Mouse (Mus musculus) heart, postnatal 14 days (tissue): ENCODE results near the gene Kcnd3. TPM values are rescaled to one million over a fixed set of nuclear protein-coding genes. Genes with fewer than 3 reads are reported as not detected.
A peak's percentile ranks its signal among the peaks of the same experiment; 100 is the strongest.

Experiments used
- DNase-seq, 2 experiments: peaks; one replicate each; pipeline ENCODE4 v3.0.0; 2021 to 2022
- intact Hi-C: fragments of 180-260 bp; cut with DNase I; formaldehyde crosslinking; loops from one replicate; pipeline ENCODE4 v1.15.1; 2025
- total RNA-seq, 2 experiments: library from RNA; stranded (reverse); gene quantifications; 2 replicates each; pipeline ENCODE4 v1.2.3; 2021

Gene Kcnd3
- total RNA-seq, 2 experiments from 2014 or later = 4.4 to 5.2 TPM

DNA sequence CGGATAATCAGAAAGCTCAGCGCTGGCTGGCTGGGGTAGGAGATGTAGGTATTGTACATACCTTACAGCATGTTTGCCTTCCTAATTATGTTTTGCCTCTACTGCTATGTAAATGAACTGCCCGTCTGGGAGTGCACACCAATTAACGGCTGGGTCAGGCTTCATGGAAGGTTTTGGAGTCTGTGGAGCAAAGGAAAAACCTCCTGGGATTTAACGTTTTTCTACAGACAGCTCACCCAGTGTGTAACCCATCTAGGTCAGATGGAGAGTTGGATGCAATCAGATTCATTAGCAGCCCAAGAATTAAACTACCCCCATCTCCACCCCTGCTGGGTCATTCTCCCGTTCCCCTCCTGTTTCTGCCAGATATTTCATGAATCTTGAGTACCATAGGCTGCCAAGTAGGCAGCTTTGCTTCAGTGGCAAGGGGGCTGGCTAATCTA, 117.2 kb downstream of the Kcnd3 start:
- intact Hi-C loops = no loop called here
- no peak for DNase-seq

GRCm38 (mm10) chr3:105569950-105570349, 117.8 kb downstream of the Kcnd3 start:
- no peak for DNase-seq

GRCm38 (mm10) chr3:105570818-105571217, 118.7 kb downstream of the Kcnd3 start:
- intact Hi-C loops = no loop called here
- DNase-seq = no peak

More at GRCm38 (mm10) chr3:105569950-105570349, 117.8 kb downstream of the Kcnd3 start:
- intact Hi-C loops = no loop called here

DNA sequence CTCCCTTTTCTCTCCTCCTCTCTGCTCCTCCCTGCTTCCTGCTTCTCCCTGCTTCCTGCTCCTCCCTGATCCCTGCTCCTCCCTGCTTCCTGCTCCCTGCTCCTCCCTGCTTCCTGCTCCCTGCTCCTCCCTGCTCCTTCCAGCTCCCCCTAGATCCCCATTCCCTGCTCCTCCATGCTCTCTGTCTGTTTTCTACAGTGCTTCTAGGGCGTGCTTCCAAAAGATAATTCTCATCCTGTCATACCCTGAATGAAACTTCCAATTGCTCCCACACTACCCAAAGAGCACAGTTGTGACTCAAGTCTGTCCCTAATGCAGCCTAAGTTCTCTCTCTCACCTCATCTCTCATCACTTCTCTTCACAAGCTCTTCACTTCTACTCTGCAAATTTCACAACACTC, 119.8 kb downstream of the Kcnd3 start:
- DNase-seq = no peak
- intact Hi-C loops = no loop called here

DNA sequence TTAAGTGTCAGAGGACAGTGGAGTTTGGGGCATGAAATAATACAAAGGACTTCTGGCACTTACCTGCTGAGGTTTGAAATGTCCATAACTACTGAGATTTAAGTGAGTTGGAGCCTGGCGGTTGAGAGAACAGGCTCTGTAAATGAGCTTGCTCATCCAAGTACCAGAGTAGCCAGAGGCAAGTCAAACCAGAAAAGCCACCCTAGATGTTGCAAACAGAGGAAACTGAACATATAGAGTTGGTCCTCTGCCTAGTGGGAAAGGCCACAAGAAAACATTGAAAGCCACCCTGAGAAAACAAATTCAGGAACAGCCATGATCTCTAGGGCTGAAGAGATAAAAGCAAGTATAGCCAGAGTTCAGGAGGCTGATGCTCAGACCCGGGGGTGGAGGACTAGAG, 121.0 kb downstream of the Kcnd3 start:
- intact Hi-C loops = no loop called here
- DNase-seq = no peak

DNA sequence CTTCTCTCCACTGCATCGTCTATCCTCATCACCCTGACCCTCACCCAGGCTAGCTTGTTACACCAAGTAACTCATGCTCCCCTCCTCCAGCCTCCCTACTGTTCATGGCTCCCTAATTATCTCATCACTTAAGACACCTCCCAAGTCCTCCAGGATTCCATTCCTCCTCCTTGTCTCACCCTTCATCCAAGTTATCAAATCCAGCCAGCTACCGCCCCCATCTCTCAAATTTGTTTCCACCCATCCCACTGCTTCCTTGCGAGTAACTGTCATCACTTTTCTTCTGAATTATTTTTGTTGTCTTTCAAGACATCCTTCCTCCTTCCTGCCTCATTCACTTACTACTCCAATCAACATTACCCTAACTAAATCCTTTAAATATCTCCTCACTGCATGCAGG, 126.2 kb downstream of the Kcnd3 start:
- intact Hi-C loops = no loop called here
- no peak for DNase-seq

DNA sequence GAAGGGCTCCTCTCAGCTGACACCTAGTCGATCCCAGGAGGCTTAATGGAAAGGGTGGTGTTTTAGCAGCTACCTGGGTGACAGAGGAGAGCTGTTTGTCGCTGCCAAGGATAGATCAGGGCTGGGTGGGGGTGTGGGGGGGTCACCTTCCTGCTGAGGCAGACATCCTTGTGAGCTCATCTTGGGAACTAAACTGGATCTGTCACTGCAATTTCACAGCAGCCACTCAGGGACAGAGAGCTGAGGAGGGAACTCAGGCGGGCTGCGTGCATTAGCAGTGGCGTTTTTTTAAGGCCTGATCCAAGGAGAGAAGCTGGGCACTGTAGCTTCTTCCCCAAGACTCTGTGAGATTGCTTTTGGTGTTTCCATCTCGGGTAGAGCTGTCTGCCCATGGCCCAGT, 129.0 kb downstream of the Kcnd3 start:
- DNase-seq = no peak
- intact Hi-C loops = no loop called here

DNA sequence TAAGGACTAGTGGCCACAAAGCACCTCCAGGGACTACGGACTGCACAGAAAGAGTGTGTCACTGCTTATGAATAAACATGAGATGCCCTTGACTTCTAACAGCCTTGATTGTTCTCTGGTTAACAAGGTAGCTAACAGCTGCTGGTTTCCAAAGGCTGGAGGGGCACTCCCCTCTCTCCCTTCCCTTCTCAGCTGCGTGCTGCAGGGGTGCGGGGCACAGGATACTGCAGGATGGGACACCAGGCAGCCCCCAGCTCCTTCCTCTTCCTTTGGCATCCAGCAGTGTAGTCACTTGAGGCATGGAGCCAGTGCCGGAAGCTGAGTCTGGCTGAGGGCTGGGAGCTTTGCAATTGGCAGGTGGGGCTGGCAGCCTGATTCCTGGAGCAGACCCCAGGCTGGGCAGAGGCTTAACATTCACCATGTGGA, 133.6 kb downstream of the Kcnd3 start:
- intact Hi-C loops = no loop called here
- peak in 1 of 2 experiments; percentile 8 for DNase-seq

DNA sequence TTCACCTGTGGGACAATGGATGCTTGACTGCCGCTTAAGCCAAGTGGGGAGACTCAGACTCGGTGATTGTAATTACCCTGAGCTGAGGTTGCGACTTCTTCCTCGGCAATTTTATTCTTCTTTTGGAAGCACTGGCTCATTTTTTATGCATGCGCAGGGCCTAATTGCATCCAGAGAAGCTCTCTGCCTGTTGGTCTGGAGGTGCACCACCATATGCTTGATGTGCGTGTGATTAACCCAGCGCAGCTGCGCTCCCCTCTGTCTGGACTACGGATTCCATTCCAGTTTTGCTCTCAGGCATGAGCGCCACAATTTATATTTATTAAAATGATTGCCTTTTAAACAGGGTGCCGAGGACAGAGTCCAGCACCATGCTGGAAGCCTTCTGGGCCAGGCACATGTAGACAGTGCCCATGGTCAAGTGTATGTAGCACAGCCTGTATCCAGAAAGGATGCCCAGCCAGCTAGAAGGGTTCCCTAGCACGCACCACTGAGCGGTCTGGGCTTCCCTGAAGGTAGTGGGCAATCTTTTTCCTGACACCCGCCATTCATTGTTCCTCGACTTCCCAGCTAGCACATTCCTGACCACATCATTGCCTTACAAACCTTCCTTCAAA, 138.0 kb downstream of the Kcnd3 start:
- DNase-seq = no peak
- intact Hi-C loops = no loop called here

DNA sequence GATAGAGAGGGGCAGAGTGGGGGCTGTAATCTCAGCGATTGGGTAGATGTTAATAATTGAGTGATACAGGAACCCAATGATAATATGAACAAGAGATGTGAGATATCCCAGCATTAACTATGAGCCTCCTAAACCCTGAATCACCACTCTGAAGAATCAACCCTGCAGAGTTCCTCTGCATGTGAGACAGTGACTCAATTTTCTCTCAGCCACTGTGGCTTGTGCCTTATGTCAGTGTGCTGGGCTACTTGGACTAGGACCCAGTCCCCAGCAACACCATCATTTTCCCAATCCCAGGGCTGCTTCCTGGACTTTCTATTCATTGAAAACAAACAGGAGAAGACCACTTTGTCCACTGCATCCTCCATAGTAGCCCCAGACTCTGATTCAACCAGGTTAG, 139.6 kb downstream of the Kcnd3 start:
- no peak for DNase-seq
- intact Hi-C loops = no loop called here

DNA sequence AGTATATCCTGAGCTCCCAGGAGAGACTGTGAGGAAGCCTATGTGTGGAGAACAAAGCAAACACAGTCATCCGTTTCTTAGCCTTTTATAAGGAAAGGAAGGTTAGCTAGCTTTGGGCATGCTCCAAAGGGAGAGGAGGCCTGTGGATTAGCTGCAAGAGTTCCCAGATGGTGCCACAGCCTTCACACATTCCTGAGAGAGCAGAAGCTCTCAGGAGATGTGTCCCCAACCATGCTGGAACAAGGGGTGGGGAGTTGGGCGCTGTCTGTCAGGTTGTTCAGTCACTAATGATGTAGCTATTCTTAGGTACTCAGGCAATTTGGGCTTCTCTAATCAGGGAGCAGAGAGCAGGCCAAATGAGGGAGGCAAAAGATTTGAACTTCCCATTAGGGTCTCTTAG, 140.1 kb downstream of the Kcnd3 start:
- DNase-seq = no peak
- intact Hi-C loops = no loop called here

- peak; percentile 30 to 49 for DNase-seq
- intact Hi-C loops = no loop called here
Measured at GRCm38 (mm10) chr3:105600483-105600882, 148.4 kb downstream of the Kcnd3 start.

DNA sequence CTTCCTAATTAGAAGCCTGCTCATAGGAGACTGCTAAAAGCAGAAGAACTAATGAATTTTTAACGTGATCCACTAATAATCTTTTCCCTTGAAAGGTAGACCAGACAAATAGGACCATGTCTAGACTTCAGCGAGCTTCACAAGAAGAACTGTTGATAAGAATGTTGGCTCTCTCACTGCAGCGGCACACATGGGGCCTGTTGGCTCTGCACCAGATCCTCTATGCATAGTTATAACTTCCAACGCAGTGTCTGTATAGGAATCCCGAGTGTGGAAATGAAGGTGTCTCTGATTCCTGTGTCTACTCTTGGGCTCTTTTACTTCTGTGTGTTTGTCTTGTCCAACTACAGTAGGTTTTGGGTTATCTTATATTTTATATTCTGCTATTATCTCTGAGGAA, 150.8 kb downstream of the Kcnd3 start:
- DNase-seq = no peak
- intact Hi-C loops = no loop called here

GRCm38 (mm10) chr3:105605726-105606125, 153.6 kb downstream of the Kcnd3 start:
- no peak for DNase-seq
- intact Hi-C loops = no loop called here

GRCm38 (mm10) chr3:105608857-105609256, 156.7 kb downstream of the Kcnd3 start:
- no peak for DNase-seq
- intact Hi-C loops = no loop called here

DNA sequence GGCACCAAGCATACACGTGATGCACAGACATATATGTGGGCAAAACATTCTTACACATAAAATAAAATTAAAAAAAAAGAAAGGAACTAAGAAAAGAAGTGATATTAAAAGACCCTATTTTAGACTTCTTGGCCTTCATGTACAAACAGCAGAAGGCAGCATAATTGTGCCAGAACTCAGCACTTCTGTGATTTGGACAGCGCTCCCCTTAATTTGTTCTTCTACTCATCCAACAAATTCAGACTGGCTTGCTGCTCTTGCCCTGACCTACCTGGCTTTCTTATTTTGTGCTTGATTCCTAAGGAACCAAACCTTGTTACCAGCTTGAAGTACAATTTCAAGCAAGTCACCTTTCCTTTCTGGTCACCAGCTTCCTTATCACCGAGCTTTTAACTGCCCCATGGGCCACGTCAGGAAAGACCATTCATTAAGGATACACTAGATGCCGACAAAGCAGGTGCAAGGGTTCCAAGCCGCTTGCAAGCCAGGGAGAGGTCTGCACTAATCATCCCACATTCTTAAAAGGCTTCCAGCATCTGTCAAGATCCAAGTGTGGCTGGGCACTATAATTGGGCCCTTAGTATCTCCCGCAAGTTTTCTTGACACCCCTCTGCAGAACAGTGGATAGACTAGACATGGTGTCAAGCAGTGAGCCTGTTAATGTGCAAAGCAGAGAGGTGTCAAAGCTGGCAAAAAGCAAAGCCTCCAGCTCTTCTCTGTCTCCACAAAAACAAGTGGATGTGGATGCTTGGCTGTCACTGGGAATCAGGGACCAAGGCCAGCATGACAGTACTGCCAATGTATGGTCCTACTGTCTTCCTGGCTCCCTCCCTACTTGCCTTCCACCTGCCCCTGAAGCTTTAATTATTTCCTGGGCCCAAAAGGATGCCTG, 159.6 kb downstream of the Kcnd3 start:
- DNase-seq = no peak
- intact Hi-C loops = no loop called here

DNA sequence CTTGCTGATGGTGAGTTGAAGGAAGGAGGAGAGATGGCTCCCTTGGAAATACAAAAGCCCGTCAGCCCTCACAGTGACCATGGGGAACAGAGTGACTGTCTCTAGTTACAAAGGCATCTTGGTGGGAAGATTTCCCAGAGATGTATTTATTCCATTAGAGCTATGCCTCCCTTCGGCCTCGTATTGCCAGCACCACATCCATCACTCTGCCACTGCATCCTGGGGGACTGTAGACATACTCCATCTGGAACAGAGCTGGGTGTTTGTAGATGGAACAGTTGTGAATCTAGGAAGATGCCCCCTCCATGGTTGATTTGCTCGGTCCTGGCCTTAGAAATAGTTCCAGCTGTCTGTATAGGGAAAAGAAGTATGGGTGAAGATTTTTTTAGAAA, 160.3 kb downstream of the Kcnd3 start:
- no peak for DNase-seq
- intact Hi-C loops = no loop called here

DNA sequence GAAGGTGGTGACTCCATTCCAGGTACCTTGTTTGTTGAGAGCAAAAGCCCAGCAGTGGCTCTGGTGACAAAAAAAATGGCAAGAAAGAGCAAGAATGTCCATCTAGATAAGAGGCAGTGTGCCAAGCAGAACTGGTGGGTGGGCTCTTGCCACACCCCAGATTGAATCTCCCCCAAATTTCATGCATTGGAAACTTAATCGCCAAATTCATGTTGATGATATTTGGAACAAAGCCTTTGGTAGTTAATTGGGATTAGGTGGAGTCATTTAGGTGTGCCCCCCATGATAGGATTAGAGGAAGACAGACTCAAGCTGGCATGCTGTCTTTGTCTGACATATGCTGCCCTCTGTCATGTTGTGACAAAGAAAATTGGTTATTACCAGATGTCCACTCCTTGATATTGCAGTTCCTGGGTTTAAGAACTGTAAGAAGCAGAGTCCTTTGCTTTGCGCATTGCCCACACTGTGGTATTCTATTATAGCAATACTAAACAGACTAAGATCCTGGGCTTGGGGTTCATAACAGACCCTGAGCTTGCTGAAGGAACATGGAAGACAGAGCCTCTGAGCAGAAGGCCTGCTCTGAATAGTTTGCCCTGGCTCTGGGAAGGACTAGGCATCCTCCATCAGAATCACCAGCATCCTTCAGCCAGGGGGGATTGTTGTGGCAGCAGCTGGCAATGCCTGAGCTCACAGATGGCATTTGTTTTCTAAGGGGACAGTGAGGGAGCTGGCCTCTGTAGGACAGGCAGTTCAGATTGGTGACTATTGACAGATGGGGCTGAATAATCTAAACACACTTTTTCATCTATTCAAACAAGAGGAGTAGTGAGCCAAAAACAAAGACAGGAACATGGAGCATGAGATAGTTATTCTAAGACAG, 165.0 kb downstream of the Kcnd3 start:
- no peak for DNase-seq
- intact Hi-C loops = no loop called here

- intact Hi-C loops = no loop called here
- no peak for DNase-seq
Measured at GRCm38 (mm10) chr3:105621154-105621553, 169.0 kb downstream of the Kcnd3 start.

DNA sequence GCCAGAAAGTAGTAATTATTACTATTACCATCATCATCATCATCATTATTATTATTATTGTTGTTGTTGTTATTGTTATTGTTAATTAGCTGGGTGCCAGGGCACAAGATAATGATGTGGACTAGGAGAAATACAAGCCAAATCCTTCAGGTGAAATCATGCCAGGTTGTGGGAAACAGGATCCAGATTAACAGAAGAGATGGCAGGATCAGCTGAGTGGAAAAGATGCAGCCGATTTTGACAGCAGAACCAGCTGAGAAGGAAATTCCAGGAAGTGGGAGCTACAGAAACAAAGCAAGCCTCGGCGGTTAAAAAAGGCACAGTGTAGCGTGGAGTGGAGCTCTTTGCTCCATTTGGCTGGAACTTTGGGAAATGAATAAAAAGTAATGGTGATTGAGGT, 171.0 kb downstream of the Kcnd3 start:
- intact Hi-C loops = no loop called here

DNA sequence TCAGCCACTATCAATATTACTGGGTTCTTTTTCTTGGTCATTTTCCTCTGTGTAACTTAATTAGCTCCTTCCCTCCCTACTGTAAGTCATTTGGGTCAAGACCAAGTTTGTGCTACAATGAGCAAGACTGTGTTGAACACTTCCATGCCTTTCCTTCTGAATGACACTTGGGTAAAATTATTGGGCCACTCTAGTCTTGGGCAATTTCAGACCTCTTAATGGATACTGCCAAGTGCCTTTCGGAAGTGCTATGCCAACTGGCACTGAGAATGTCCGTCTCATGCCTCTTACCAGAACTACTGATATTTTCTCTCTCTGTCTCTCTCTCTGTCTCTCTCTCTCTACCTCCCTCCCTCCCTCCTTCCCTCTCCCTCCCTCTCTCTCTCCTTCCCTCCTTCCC, 173.8 kb downstream of the Kcnd3 start:
- intact Hi-C loops = no loop called here
- no peak for DNase-seq

More for the DNA sequence above, 171.0 kb downstream of the Kcnd3 start:
- no peak for DNase-seq
